Mouse (Mus musculus): ENCODE data around the gene Itih3. TPM values are rescaled to one million over a fixed set of nuclear protein-coding genes. Genes with fewer than 3 reads are reported as not detected.
A peak's percentile ranks its signal among the peaks of the same experiment; 100 is the strongest.

Gene Itih3
- total RNA-seq, 2 experiments from 2014 or later: 0.10 to 0.25 TPM

DNA sequence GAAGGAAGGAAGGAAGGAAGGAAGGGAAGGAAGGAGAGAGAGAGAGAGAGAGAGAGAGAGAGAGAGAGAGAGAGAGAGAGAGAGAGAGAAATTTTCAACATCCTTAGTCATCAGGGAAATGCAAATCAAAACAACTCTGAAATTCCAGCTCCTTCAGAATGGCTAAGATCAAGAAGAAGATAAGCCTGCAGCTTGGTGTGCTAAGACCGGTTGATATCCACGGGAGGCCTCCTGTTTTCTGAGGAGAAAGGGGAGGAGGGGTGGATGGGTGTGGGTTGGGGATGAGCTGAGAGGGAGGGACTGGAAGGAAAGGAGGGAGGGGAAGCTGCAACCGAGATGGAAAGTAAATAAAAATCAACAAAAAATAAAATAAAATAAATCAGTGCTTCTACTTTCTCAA is 38.3 kb downstream of the Itih3 start:
- DNase-seq: no peak
- Histone ChIP-seq H3K4me3 (no peak overlapping the region), H3K27ac (no peak overlapping the region)
- intact Hi-C loops (cut with DNase I): no loop called here
- TF ChIP-seq CTCF (IDR thresholded peaks at IDR 0.05): no peak

DNA sequence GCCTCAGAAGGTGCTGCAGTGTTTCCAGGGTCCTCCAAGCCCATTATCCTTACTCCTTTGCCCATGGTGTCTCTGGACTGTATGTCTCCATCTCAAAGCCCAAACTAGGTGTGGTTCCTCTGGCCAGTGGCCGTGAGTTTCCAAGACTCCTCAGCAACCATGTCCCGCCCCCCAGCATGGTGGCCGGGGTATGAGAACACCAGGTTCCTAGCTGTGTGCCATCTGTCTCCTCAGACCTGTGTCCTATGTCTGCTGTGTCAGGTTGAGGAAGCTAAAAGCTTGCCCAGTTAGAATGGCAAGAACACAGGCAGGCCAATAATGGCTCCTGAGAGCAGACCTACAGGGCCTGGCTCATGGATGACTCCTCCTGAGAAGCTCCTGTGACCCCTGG is 41.8 kb downstream of the Itih3 start:
- H3K27ac ChIP-seq: peak overlapping the region; percentile 97
- no peak for DNase-seq
- H3K4me3 ChIP-seq: peak overlapping the region; percentile 73
- peak; percentile 0; the same call in 1 of the 2 replicates for TF ChIP-seq CTCF (IDR thresholded peaks at IDR 0.05)
- intact Hi-C loops (cut with DNase I): loop anchor here (5.0 kb wide), 2 partner anchors 164 to 184 kb away; no protein-coding TSS in a partner anchor

DNA sequence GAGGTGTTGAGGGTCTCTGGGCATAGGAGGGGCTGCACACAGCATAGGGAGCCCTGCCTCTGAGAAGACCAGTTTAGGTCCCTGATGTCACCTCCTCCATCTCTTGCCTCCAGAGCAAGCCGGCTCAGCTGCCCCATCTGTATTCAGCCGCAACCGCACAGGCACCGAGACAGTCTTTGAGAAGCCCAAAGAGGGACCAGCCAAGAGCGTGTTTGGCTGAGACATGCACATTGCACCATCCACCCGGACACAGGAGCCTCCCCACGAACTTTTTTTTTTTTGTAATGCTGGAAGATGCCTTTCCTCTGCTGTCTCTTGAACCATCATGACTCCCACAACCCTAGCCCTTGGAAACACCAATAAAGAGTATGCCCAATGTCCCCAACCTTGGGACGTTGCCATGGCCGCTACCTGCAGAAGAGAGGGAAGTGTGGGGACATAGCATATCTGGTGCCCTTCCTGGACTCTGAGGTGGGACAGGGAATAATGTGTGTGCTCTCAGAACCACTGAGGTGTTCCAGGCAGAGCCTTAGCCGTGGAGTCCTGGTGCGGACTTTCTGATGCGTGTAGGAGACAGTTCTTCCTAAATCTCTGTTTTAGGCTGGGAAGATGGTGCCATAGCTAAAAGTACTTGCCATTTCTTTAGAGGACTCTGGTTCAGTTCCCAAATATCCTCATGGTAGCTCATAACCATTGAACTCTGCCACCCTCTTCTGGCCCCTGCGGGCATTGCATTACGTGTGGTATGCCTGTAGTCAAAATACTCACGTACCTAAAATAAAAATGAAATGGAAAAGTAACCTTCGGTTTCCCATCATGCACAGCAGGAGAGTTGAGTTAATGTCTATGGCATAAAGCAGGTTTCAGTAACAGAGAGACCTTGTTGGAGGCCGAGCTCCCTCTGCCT is 42.5 kb downstream of the Itih3 start:
- intact Hi-C loops (cut with DNase I): loop anchor here (1.0 to 5.0 kb wide), 3 partner anchors 14 to 184 kb away; no protein-coding TSS in a partner anchor
- Histone ChIP-seq H3K27ac (peak overlapping the region; percentile 97), H3K4me3 (peak overlapping the region; percentile 73)
- TF ChIP-seq CTCF (IDR thresholded peaks at IDR 0.05): peak; percentile 91
- peak; percentile 85 for DNase-seq

DNA sequence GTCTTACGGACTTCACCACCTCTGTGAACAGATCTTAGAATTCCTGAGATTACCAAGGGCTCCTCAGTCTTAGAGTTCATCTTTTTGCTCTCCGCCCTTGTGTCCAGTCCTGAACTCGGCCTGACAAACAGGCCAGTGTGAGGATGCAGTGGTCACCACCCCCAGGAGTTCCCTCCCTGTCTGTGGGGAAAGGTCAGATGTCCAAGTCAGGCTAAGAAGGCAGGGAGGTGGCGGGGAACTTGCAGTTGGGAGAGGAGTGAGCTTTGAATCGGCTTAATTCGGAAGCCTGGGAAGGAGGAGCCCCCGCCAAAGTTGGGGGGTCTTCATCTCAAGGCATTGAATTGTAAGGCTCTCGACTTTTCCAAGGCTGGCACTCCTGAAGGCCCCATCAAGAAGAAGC is 43.3 kb downstream of the Itih3 start:
- Histone ChIP-seq H3K27ac (peak overlapping the region; percentile 97), H3K4me3 (peak overlapping the region; percentile 73)
- DNase-seq: peak; percentile 60
- intact Hi-C loops (cut with DNase I): loop anchor here (1.0 to 5.0 kb wide), 3 partner anchors 13 to 183 kb away; no protein-coding TSS in a partner anchor
- no peak for TF ChIP-seq CTCF (IDR thresholded peaks at IDR 0.05)

DNA sequence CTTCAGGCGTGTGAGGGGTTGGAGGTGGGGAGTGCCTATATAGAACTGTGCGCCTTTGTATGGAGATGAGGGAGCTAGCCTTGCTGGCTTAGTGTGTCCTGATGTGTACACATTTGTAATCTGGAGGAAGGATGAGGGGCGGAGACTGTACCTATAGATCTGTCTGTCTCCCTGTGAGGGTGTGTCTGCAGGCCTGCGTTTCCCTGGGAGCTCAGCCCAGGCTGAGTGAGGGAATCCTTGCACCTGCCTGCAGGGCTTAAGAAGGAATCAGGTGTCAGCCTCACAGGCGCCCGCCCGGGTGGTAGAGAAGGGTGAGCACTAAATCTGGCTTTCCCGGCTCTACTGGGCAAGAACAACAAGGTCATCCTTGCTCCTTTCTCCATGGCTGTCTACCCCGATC is 43.8 kb downstream of the Itih3 start:
- H3K27ac ChIP-seq: peak overlapping the region; percentile 97
- intact Hi-C loops (cut with DNase I): loop anchor here (1.0 to 5.0 kb wide), 3 partner anchors 12 to 182 kb away; no protein-coding TSS in a partner anchor
- TF ChIP-seq CTCF (IDR thresholded peaks at IDR 0.05): no peak
- peak; percentile 85 for DNase-seq
- peak overlapping the region; percentile 73 for H3K4me3 ChIP-seq

DNA sequence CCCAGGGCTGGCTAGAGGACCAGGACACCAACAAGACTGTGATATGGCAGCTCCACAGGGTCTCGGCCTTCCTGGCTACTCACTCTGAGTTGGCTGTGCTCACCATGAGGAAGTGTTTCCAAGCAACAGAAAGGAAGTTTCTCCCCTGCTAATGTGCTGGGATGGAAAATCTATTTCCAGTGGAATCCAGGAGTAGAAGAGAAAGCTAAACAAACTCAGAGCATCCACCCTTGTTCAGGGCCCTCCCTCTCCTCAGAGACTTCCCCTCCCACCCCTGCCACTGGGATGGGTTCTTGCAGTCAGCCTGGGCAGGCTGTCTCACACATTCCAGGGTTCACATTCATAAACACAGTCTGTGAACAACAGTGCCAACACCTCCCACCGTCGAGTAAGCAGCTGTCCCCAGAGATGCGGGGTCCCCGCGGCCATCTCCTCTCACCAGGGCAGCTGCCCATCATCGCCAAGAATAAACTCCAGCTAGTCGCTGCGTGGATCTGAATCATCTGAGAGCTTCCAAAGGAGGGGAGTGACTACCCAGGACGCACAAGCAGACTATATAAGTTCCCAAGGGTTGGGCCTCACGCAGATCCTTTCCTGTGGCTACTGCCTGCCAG is 44.5 kb downstream of the Itih3 start, which contains the start of gene Mustn1:
Gene Mustn1, plus strand, starts transcription at position 243 of the 614 bp plus-strand sequence.
- H3K4me3 ChIP-seq: peak within 1 kb of the TSS; percentile 73
- intact Hi-C loops (cut with DNase I): no loop called here
- peak within 1 kb of the TSS; percentile 97 for H3K27ac ChIP-seq
- DNase-seq: peak; percentile 68
- no peak for TF ChIP-seq CTCF (IDR thresholded peaks at IDR 0.05)

DNA sequence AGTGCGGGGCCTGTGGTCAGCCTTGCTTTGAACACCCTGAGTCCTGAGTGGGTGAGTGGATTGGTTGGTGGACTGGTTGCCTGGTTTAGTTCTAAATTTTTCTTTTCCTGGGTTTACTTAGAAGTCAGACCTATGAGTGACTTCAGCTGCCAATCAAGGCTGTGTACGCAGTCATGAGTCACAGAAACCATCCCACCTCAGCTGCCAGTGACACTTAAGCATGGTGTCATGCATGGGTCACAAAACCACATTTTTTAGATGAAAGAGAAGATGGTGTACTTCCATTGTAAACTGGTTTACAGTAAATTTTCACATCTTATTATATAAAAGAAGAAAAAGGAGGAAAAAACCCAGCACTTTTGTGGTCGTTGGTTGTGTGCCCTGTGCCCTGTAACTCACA is 45.7 kb downstream of the Itih3 start:
- DNase-seq: no peak
- intact Hi-C loops (cut with DNase I): no loop called here
- peak overlapping the region; percentile 97 for H3K27ac ChIP-seq
- no peak for TF ChIP-seq CTCF (IDR thresholded peaks at IDR 0.05)
- H3K4me3 ChIP-seq: no peak overlapping the region

DNA sequence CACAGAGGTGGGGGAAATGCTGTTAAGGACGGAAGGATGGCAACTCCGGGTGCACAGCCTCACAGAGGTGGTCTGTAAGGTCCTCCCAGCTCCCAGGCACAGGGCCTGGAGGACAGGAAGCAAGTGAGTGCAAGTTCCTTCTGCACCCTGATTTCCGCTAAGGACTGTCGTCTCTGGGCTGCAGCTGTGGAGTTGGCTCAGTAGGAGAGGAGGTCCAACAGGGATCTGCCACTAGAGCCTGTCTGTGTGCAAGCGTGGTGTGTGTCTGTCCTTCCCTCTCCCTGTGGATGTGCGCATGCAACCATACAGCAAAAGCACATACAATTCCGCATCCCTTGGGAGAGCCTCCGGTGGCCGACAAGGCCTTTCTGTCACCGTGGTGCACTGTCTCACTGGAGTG is 47.1 kb downstream of the Itih3 start:
- Histone ChIP-seq H3K4me3 (no peak overlapping the region), H3K27ac (peak overlapping the region; percentile 78)
- TF ChIP-seq CTCF (IDR thresholded peaks at IDR 0.05): no peak
- intact Hi-C loops (cut with DNase I): no loop called here
- no peak for DNase-seq

DNA sequence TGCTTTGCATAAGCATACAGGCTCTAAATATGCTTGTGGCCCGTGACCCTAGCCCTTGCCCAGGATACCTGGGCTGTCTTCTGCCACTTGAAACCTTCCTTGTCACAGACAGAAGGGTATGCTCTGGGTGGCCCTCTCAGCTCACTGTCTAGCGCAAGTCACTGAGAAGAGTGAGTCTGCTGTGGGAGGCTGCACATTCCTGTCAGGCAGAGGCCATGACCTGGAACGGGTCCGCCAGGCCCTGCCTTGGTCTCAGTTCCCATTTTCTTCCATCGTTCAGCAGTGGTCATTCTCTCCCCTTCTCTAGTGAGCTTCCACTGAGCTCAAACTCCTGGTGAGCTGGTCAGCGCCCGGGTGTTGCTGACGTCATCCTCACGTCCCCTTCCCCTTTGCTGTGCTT is 47.6 kb downstream of the Itih3 start:
- Histone ChIP-seq H3K27ac (peak overlapping the region; percentile 78), H3K4me3 (no peak overlapping the region)
- intact Hi-C loops (cut with DNase I): no loop called here
- DNase-seq: no peak
- no peak for TF ChIP-seq CTCF (IDR thresholded peaks at IDR 0.05)

DNA sequence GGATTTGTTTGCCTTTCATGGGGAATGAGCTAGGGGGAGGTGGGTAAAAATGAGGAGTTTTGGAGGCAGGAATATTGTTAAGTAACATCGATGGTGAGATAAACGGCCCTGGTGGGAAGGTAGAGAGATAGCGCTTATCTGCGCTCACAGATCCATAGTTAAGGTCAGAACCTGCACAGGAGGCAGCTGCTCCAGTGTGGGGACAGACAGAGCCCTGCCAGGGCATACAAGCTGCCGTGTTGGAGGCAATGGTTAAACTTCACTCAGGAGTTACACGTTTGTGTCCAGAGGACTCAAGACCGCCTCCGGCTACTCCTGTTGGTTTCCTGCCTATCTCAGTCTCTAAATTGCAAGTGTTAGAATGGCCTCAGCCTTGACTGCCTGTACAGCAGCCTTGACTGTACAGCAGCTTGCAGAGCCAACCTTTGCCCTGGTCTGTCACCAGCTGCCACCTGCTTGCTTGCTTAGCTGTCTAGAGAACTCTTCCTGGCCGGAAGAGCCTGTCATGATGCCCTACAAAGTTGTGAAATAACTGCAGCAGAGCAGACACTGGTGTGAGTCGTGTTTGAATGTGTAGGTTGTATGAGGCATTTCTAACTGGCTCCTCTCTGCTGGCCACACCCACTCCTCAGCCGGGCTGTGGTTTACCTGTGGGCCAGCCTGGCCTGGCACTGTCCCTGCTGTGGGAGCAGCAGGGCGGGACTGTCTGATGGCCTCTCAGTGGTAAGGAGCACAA is 48.3 kb downstream of the Itih3 start:
- Histone ChIP-seq H3K4me3 (no peak overlapping the region), H3K27ac (peak overlapping the region; percentile 78)
- no peak for TF ChIP-seq CTCF (IDR thresholded peaks at IDR 0.05)
- DNase-seq: peak; percentile 46
- intact Hi-C loops (cut with DNase I): no loop called here

DNA sequence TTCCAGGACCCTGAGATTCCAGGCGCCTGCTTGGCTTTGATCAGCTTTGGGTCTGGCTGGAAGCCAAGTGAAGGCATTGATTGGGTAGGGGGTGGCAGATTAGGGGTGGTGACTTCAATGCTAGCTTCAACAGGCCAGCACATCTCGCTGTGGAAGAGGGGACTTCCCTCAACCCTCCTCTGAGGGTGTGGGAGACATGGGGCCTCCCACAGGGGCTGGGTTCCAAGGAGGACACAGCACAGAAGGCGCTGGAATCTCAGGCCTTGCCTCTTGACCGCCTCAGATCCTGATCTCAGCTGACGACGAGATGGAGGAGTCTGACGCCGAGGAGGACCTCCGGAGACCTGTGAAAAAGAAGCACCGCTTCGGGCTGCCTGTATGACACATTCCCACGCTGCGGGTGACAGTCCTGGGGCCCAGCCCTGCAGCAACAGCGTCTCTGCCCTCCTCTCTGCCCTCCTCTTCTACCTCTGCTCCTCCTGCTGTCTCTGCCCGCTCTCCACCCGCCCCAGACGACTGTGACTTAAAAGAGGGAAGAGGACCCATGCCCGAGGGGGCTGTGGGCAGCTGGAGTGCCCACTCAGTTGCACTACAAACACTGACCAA is 49.4 kb downstream of the Itih3 start:
- intact Hi-C loops (cut with DNase I): no loop called here
- DNase-seq: no peak
- H3K27ac ChIP-seq: peak overlapping the region; percentile 78
- no peak for TF ChIP-seq CTCF (IDR thresholded peaks at IDR 0.05)
- peak overlapping the region; percentile 7; the same call in 1 of the 2 replicates for H3K4me3 ChIP-seq
